Mouse (Mus musculus) frontal cortex, adult 2 months (tissue): ENCODE measurements around the gene Olfr618. TPM values are rescaled to one million over a fixed set of nuclear protein-coding genes. Genes with fewer than 3 reads are reported as not detected.
"Not testable (repeated sequence)": the region's sequence is repeated elsewhere in the genome, so short reads cannot be mapped to it uniquely, and the experiment has no call there.

Experiments
- DNase-seq, 2 experiments: peaks; one replicate each; pipeline ENCODE4 v3.0.0; 2022; ENCODE audit warnings: low spot score in 1 of 2; ENCODE audit errors: extremely low spot score in 1 of 2
- polyA plus RNA-seq: library from polyadenylated mRNA; depleted of rRNA; stranded (reverse); fragments of >200 nt; gene quantifications from 2 replicates; pipeline ENCODE4 v1.2.3, GENCODE M21; 2012; rRNA removed

Gene Olfr618
- polyA plus RNA-seq: not detected in 2 replicates

DNA sequence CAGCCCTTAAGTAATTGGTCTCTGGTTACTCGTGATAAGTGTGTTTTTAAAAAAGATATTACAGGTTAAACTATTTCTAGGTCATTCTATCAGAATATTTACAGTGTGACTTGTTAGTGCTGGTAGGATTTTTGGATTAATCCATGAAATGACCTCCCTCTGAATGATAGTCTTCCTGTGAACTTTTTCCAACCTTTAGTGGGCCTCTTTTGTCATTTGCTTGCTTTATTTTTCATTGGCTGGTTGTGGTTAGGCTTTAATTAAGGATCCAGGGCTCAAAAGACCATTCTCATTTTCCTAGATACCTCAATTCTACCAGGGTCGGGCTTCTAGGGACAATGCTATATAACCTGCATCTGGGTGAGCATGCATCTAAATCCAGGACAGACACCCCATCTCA lies at the start of gene Olfr618:
Gene Olfr618 (plus strand): TSS at position 301 of the 400 bp plus-strand sequence.
- DNase-seq: no peak

- not testable (repeated sequence) for DNase-seq
These were observed 47.3 kb upstream of the Olfr618 start, which contains the start of gene Olfr612 for GRCm38 (mm10) chr7:103542617-103543016. Gene Olfr612 (minus strand): TSS chr7:103542717.

- DNase-seq: no peak
These were observed 42.1 kb upstream of the Olfr618 start, which contains the start of gene Olfr613 for GRCm38 (mm10) chr7:103547774-103548173. Gene Olfr613 (plus strand): TSS chr7:103548074.

DNA sequence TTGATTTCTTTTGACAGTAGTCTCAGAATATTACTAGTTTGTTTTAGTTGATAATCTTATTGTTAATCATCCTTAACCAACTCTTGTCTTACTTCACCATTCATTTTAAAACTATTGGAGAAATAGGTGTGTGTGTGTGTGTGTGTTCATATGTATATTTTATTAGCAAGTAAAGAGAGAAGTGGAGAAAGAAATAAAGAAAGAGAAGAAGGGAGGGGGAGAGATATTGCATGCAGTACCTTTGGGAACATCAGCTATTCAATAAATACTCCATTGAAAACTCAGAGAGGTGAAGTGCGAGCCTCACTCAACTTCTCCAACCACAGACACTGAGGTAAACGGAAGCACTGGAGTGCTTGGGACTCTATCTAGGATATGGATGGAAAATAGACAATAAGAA lies 34.1 kb upstream of the Olfr618 start, which contains the start of gene Olfr615:
Gene Olfr615 (plus strand): TSS at position 301 of the 400 bp plus-strand sequence.
- no peak for DNase-seq

GRCm38 (mm10) chr7:103569043-103569442 lies 20.9 kb upstream of the Olfr618 start, which contains the start of gene Olfr616:
Gene Olfr616 (minus strand): TSS chr7:103569143.
- DNase-seq: no peak

GRCm38 (mm10) chr7:103572761-103573160 lies 17.1 kb upstream of the Olfr618 start, which contains the start of gene Olfr617:
Gene Olfr617 (plus strand): TSS chr7:103573061.
- no peak for DNase-seq

- DNase-seq: no peak
These were observed 10.4 kb downstream of the Olfr618 start, which contains the start of gene Olfr619 for GRCm38 (mm10) chr7:103600275-103600674. Gene Olfr619 (plus strand): TSS chr7:103600575.

- no peak for DNase-seq
These were observed 17.5 kb downstream of the Olfr618 start for GRCm38 (mm10) chr7:103607425-103607824.

- no peak for DNase-seq
These were observed 22.5 kb downstream of the Olfr618 start, which contains the start of gene Olfr620 for GRCm38 (mm10) chr7:103612434-103612833. Gene Olfr620 (minus strand): TSS chr7:103612534.

DNA sequence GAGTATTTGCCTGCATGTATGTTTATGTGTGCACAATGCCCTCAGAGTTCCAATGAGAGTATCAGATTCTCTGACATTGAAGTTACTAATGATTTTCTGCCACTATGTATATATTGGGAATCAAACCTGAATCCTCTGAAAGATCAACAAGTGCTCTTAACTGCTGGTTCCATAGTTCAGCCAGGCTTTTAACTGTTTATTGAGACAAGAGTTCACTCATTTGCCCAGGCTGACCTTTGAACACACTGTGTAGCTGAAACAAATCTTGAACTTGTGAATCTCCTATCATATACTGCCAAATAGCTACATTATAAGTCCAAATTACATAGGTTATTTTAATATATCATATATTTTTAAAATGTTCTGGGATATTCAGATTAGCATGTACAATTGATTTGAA lies 46.9 kb downstream of the Olfr618 start:
- no peak for DNase-seq

- no peak for DNase-seq
These were observed 52.7 kb downstream of the Olfr618 start, which contains the start of gene Olfr622 for GRCm38 (mm10) chr7:103642602-103643001. Gene Olfr622 (minus strand): TSS chr7:103642702.

DNA sequence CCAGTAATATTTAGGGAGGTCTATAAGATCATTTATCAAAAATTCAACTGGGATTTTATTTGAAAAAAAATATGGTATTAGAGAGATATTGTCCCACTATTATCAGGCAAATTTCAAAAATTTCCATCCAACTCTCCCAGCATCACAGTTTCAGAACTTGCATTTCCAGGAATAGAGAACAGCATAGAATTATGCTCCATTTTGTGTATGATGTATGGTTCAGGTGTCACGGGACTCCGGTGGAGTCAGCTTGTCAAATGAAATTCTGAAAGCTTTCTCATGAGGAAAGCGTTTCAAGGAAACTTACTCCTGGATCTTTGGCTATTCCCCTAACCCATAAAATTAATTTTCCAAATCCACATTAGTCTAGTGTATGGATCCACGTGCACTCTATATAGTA lies 54.2 kb downstream of the Olfr618 start:
- no peak for DNase-seq

Other genes starting within 250 kb of the Olfr618 start
- not detected in 2 replicates for gene Olfr600, start 240.4 kb upstream of the Olfr618 start, polyA plus RNA-seq
- gene Olfr601, start 227.4 kb upstream of the Olfr618 start, polyA plus RNA-seq: not detected in 2 replicates
- not detected in 2 replicates for gene Olfr603, start 203.9 kb upstream of the Olfr618 start, polyA plus RNA-seq
- not detected in 2 replicates for gene Usp17lc, start 175.0 kb upstream of the Olfr618 start, polyA plus RNA-seq
- gene Olfr605, start 144.7 kb upstream of the Olfr618 start, polyA plus RNA-seq: not detected in 2 replicates
- not detected in 2 replicates for gene Olfr606, start 141.1 kb upstream of the Olfr618 start, polyA plus RNA-seq
- gene Olfr607, start 126.0 kb upstream of the Olfr618 start, polyA plus RNA-seq: not detected in 2 replicates
- not detected in 2 replicates for gene Olfr608, start 120.2 kb upstream of the Olfr618 start, polyA plus RNA-seq
- not detected in 2 replicates for gene Olfr609, start 92.0 kb upstream of the Olfr618 start, polyA plus RNA-seq
- not detected in 2 replicates for gene Olfr610, start 78.0 kb upstream of the Olfr618 start, polyA plus RNA-seq
- not detected in 2 replicates for gene Olfr611, start 69.3 kb upstream of the Olfr618 start, polyA plus RNA-seq
- not detected in 2 replicates for gene Olfr612, start 47.4 kb upstream of the Olfr618 start, polyA plus RNA-seq
- not detected in 2 replicates for gene Olfr613, start 42.0 kb upstream of the Olfr618 start, polyA plus RNA-seq
- gene Olfr615, start 34.0 kb upstream of the Olfr618 start, polyA plus RNA-seq: not detected in 2 replicates
- gene Olfr616, start 21.0 kb upstream of the Olfr618 start, polyA plus RNA-seq: not detected in 2 replicates
- not detected in 2 replicates for gene Olfr617, start 17.0 kb upstream of the Olfr618 start, polyA plus RNA-seq
- gene Olfr619, start 10.5 kb downstream of the Olfr618 start, polyA plus RNA-seq: not detected in 2 replicates
- not detected in 2 replicates for gene Olfr620, start 22.4 kb downstream of the Olfr618 start, polyA plus RNA-seq
- not detected in 2 replicates for gene Olfr622, start 52.6 kb downstream of the Olfr618 start, polyA plus RNA-seq
- not detected in 2 replicates for gene Olfr623, start 73.6 kb downstream of the Olfr618 start, polyA plus RNA-seq
- gene Olfr624, start 81.1 kb downstream of the Olfr618 start, polyA plus RNA-seq: 0.02 TPM in 1 of 2 replicates, not detected in the other
- not detected in 2 replicates for gene Olfr625-ps1, start 92.6 kb downstream of the Olfr618 start, polyA plus RNA-seq
- gene Olfr243, start 124.6 kb downstream of the Olfr618 start, polyA plus RNA-seq: not detected in 2 replicates
- not detected in 2 replicates for gene Olfr628, start 140.3 kb downstream of the Olfr618 start, polyA plus RNA-seq
- not detected in 2 replicates for gene Olfr629, start 154.8 kb downstream of the Olfr618 start, polyA plus RNA-seq
- gene Olfr630, start 167.2 kb downstream of the Olfr618 start, polyA plus RNA-seq: not detected in 2 replicates
- not detected in 2 replicates for gene Olfr69, start 181.5 kb downstream of the Olfr618 start, polyA plus RNA-seq
- not detected in 2 replicates for gene Olfr68, start 189.6 kb downstream of the Olfr618 start, polyA plus RNA-seq
- not detected in 2 replicates for gene Olfr67, start 201.7 kb downstream of the Olfr618 start, polyA plus RNA-seq
- gene Hbb-bt, start 223.9 kb downstream of the Olfr618 start, polyA plus RNA-seq: 66.4 and 91.1 TPM in 2 replicates
- gene Hbb-bs, start 238.0 kb downstream of the Olfr618 start, polyA plus RNA-seq: 468 and 610 TPM in 2 replicates